Mouse (Mus musculus) left cerebral cortex, postnatal 10 days (tissue): ENCODE measurements around the gene Lamc2. TPM values are rescaled to one million over a fixed set of nuclear protein-coding genes. Genes with fewer than 3 reads are reported as not detected.

ENCODE experiments used
- DNase-seq, 2 experiments: peaks; one replicate each; pipeline ENCODE4 v3.0.0; 2021 to 2022; ENCODE audit warnings: low spot score in 2 of 2, mixed read lengths in 1 of 2; ENCODE audit errors: extremely low spot score in 1 of 2
- intact Hi-C: fragments of 180-260 bp; cut with DNase I; formaldehyde crosslinking; loops from one replicate; pipeline ENCODE4 v1.15.1; 2025
- total RNA-seq, 2 experiments: library from RNA; stranded (reverse); gene quantifications; 2 replicates each; pipeline ENCODE4 v1.2.3; 2021

The Lamc2 gene
- total RNA-seq, result 1 to 10 TPM; 4.5 to 5.4 TPM

DNA sequence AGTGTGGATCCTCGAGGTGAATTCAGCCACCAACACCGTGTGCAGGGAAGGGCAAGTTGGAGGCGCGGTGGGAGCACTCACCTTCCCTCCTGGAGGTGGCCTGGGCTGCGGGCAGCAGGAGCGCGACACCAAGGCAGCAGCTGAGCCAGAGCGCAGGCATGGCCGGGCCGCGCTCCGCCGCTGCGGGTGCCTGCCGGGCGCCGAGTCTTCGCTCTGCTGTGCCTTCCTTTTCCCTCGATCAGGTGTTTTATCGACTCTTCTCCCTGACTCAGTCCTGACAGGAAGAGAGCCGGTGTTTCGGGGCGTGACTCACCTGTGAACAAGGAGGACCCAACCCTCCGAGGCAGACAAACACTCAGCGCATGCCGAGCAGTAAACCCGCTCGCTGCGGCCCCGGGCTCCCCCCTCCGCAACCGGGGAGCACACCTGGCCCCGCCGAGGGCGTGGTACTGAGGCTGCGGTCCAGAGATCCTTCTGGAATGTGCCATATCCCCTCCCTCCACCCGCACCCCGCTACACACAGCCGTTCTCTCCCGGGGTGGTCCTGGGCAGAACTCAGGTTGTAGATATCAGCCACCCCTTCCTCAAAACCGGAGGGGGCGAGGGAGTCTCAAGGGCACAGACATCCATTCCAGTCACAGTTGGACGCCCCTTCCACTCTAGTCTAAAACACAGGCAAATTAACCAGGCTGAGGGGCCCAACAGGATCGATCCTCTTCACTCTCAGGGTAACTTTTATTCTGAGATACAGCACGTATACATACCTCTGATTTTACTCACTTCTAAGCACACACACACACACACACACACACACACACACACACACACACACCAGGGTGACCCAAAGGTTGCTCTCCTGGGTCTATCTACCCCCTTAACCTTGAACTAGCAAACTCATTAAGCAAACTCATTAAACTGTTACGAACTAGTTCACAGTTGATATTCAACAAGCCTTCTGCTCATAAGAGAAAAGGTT, at the start of gene Lamc2:
TSS of gene Lamc2 (minus strand) at position 620 of the 976 bp plus-strand sequence.
- intact Hi-C loops, result no loop called here
- DNase-seq, result peak in 1 of 2 experiments; percentile 36

DNA sequence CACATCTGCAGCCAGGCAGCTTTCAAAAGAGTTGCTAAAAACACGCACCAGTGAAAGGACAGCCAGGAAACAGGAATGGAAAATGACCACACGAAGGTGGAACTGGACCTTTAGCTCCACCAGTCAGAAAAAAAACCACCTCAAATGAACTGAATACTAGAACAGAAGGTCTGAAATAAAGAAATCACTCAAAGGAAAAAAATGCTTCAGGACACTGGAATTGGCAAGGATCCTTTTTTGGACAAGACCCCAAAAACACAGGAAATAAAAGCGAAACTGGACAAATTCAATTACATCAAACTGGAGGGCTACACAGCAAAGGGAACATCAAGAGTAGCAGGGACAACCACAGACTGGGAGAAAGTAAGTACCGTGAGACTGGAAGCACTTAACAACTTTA, 49.3 kb upstream of the Lamc2 start:
- intact Hi-C loops, result no loop called here
- no peak for DNase-seq

DNA sequence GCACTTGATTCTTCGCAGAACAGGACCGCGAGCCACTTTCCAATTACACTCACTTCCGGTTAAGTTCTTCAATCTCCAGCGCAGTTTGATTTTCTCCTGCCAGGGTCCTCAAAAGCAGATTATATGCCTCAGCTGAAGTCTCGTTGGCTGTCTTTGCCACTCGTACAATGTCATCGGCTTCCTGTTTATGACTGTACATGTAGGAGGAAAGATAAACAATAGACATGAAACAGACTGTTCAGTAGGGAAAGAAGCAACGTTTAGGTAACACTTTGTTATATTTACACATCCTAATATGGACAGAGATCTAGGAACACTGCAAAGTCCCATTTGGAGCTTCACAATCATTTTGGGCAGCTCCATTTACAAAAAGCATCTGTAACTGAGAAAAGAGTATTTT, 45.4 kb upstream of the Lamc2 start:
- DNase-seq, result no peak
- intact Hi-C loops, result no loop called here

DNA sequence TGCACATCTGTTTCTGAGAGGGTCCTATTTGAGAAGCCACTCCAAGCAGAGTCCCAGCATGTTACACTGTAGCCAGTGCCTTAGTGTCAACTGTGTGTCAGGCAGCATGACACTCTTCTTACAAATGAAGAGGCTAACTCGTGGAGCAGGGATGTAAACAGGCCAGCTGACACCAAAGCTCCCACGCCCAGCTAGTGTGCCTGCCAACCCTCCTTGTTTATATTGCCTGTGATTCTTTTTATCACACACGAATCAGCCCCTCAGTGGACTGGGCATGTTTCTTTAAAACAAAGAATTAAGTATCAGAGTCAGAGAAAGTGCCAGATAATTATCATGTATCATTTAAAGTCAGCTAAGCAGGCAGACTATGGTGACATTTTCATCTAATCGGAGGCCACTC, 41.7 kb upstream of the Lamc2 start:
- DNase-seq, result no peak
- intact Hi-C loops, result loop anchor here (10.0 kb wide), 1 partner anchor 123 kb away; no protein-coding TSS in a partner anchor

DNA sequence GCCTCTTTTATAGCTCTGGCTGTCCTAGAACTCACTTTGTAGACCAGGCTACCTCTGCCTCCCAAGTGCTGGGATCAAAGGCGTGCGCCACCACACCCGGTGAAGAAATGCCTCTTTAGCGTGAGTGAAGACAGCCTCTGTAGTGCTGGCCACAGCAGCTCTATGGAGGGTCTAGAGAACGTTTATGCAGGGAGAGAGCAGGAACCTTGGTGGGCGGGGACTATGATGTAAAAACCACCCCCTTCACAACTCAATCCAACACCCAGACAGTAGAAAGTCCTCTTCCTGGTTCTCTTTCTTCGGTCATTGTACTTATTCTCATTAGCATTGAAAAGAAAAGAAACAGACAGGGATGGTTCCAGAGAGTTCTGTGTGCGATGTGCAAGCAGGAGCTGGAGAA, 40.8 kb upstream of the Lamc2 start:
- no peak for DNase-seq
- intact Hi-C loops, result loop anchor here (10.0 kb wide), 1 partner anchor 122 kb away; no protein-coding TSS in a partner anchor

DNA sequence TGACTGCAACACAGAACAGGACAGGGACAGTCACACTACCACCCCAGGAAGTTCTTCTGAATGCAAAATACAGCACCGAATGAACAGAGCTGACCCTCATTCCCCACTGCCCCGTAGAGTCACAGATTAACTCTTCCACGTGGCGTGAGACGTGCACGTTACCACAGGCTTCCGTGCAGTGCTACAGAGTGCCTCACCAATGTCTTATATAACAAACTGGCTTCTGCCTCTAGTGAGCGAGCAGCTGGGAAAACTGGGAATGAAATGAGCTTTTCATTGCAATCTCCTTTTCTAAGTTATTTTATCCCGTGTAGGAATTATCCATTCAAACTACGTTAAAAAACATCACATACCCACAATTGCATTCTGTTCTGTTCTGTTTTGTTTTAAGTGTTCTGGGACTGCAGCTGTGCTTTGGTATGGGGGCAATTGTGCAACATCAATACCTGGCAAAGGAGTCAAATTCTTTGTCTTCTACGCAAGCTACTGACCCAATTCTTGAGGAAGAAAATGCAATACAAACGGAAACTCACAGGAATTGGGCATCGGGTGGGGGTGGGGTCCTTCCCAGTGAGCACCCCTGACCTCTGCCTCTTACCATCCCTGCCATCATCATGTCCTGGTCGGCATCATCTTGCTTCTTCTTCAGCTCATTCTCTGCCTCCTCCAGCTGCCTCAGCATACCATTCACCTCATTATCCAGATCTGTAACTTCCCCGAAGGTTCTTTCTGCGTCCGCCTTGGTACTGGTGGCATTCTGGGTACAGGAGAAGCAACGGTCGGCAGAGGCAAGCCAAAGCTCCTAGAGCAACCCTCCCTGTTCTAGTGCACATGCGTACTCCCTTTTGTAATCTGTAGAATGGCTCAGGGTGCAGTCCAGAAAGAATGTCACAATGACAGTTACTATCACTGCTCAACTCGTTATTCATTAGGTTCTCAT, 39.8 kb upstream of the Lamc2 start:
- intact Hi-C loops, result loop anchor here (10.0 kb wide), 1 partner anchor 121 kb away; no protein-coding TSS in a partner anchor
- peak in 1 of 2 experiments; percentile 20 for DNase-seq

DNA sequence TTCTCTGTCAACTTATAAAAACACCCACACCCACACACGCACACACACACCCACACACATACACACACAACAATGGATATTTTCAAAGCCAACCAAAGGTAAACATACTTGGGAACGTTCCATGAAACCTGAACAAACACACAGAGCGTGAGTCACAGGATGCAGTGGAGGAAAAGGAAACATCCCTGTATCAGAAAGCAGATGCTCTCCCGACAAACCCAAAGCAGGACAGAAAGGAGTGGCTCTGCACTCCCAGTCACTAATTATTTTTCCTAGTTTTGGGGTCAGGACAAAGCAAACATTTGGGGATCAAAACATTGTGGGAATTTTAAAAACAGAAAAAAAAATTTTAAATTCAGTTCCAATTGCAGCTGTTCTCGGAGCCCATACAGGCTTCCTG, 38.1 kb upstream of the Lamc2 start:
- DNase-seq, result peak in 1 of 2 experiments; percentile 40
- intact Hi-C loops, result loop anchor here (10.0 kb wide), 1 partner anchor 120 kb away; no protein-coding TSS in a partner anchor

DNA sequence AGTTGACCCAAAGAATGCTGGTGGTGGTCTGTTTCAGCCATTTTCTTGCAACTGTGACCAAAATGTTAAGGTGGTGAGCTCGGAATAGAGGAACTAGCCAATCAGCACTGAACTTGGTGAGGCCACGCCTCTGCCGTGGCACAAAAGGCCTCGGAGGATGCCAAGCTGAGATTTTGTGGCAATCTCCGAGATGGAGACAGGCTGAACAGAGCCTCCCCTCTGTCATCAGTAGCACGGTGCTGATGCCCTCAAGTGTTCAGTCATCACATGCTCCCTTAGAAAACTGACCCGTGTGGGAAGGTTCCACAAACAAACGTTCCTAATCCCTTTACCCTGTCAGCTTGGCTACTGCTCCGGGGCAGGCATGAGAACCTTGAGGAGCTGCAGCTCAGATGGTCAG, 33.1 kb upstream of the Lamc2 start:
- intact Hi-C loops, result no loop called here
- no peak for DNase-seq

DNA sequence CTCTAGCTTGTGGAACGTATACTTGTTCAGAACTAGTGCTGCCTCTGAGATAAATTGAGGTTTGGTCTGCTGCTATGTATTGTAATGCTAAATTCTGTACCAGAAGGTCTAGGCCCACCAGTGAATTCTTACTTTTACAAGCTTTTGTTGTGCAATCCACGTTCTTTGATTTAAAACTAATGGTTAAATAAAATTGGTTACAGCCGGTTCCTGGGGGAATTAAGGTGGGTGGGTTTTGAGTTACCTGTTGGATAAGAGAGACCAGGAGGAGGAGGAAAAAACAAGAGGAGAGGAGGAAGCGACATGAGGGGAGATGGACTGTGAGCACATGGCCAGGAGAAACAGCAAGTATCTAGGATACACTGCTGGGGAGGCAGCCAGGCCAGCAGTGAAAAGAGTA, 30.3 kb upstream of the Lamc2 start:
- intact Hi-C loops, result no loop called here
- no peak for DNase-seq

DNA sequence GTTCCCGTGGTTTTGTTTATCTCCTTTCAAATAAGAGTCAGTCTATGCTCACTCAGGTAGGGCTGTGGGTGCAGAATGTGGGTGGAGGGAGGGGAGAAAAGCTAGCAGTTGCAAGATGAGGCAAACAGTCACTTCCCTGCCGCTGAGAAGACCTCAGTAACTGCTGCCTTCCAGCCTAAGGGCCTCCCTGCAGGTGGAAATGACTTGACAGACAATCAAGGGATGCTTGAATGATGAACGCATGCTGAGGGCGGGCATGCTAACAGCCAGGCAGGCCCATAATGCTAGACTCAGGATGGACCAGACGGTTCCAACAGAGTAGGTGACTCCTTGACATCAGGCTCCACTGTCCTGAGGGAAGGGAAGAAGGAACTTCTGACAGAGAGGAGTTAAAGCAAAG, 29.4 kb upstream of the Lamc2 start:
- intact Hi-C loops, result no loop called here
- no peak for DNase-seq

DNA sequence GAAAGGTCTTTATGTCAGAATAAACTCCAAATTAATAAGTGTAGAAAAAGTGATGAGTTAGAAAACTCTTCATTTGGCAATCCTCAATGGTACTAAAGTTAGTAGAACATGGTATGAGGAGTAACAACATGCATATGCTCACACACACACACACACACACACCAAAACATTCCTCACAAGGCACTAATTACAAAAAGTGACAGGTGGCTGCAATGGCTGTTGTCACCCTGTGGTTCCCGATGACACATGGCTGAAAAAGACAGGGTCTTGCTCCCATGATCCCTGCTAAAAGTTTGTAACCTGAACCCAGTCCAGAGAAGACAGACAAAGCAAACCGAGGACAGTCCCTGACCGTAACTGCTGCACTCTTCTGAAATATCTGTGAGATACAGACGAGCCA, 24.7 kb upstream of the Lamc2 start:
- intact Hi-C loops, result no loop called here
- no peak for DNase-seq

DNA sequence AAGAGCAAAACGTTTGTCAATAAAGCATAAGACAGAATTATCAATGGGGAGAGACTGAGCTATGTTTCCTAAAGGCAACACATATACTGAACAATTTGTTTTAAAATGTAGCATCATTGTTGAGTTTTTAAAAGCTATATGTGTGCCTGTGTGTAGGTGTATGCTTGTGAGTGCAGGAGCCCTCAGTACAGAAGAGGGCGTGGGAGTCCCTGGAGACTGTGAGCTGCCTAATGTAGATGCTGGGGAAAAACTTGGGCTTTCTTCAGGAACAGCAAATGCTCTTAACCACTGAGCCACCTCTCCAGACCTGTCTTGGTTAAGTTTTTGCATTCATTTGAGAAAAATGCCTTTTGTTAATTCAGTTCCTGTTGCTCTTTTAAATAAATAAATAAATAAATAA, 24.0 kb upstream of the Lamc2 start:
- intact Hi-C loops, result no loop called here
- no peak for DNase-seq

DNA sequence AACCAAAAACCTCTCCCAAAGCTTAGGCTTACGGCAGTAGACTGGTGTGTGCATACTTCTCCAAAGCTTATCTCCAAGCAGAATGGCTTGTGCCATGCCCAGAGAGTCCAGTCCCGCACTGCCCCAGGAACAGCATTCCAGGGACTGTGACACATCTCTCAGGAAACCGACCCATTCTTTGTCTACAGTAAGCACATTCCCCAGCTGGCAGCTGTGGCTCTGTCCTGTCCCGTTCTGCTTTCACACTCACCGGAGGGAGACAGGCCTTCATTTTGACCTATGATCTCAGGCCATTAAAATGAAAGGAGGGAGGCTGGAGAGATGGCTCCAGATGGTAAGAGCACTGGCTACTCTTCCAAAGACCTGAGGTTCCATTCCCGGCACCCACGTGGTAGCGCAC, 15.9 kb upstream of the Lamc2 start:
- intact Hi-C loops, result no loop called here
- DNase-seq, result no peak

DNA sequence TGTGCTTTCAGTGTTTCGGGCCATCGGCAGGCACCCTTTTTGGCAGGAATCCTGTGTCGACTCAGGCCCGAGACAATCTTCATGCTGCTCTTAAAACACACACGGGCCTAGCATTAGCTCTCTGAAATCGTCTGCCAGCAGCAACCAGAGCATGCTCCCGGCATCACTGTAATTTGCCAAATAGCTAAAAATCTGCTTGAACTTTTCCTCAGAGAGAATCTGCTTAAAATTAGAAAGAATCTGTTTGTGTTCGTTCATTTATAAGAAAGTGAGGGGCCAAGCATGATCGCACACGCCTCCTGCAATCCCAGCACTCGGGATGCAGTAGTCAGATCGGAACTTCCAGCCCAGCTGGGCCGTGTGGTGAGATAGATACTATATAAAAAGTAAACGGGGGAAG, 15.2 kb upstream of the Lamc2 start:
- intact Hi-C loops, result no loop called here
- DNase-seq, result no peak

DNA sequence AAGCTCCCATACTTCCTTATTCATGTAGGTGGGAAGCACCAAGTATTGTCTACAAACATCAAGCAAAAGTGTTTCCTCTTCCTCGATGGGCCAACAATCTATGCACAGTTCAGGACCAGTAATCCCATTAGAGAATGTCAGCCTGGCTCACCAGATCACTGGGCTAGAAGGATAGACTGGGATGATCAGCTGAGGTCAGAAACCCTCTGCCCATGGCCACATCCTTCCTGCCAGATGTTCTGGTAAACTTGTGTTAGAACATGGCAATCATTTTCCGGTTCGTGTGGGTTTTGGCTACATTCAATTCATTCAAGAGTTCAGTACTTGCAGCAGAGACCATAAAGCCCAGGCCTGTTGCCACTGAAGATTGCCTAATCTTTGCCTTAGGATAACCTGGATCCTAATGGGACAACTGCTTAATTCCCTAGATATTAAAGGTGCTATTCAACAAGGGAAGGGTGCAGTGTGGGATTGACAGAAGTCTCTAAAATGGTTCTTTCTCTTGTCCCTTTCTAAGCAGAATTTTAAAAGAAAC, 11.1 kb upstream of the Lamc2 start:
- intact Hi-C loops, result no loop called here
- DNase-seq, result no peak

DNA sequence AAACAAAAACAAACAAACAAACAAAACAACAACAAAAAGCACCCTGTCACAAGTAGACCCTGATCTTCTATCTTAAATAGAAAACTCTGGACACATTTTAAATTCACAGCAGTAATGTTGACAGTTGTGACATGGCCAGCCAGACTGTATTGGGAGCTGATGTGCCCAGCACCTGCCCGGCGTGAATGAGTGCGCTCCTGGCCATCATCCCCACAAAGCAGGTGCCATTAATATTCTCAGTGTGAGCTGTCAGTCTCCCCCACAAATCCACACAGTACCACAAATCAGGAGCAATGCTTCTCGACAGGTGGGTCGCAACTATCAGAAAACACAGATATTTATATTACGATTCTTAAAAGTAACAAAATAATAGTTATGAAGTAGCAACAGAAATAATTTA, 6.7 kb upstream of the Lamc2 start:
- no peak for DNase-seq
- intact Hi-C loops, result no loop called here

DNA sequence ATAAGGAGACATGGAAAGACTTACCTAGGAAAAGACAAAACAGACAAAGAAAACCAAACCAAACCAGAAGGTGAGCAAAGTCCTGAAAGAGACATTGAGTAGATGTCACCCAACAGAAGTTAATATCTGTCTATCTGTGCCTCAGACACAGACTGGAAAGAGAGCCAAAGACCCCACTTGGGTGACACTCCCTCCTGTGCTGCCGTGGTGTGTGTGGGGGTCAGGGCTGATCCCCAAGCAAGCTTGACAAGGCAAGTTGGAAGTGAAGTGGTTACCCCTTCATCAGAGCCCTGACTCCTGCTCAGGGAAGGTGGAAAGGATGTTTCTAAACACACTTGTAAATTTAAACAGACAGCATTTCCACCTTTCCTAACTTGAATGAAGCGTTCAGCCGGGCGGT, 6.1 kb upstream of the Lamc2 start:
- intact Hi-C loops, result no loop called here
- DNase-seq, result no peak

DNA sequence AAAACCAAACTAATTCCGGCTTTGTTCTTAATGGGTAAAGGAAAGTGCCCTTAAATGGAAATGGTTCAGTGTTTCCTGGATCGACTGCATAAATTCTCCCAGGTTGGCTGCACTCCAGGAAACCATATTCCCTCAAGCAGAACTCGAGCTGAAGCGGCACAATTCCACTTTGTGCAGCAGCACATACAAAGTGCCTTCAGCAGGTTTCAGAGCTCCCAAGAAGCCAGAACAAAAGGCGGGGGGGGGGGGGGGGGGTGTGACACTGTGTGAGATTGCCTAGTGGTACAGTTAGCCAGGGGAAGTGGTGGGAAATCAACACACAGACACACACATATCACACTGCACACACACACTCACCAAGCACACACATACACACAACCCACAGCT, 5.7 kb upstream of the Lamc2 start:
- DNase-seq, result peak; percentile 73 to 78
- intact Hi-C loops, result no loop called here

DNA sequence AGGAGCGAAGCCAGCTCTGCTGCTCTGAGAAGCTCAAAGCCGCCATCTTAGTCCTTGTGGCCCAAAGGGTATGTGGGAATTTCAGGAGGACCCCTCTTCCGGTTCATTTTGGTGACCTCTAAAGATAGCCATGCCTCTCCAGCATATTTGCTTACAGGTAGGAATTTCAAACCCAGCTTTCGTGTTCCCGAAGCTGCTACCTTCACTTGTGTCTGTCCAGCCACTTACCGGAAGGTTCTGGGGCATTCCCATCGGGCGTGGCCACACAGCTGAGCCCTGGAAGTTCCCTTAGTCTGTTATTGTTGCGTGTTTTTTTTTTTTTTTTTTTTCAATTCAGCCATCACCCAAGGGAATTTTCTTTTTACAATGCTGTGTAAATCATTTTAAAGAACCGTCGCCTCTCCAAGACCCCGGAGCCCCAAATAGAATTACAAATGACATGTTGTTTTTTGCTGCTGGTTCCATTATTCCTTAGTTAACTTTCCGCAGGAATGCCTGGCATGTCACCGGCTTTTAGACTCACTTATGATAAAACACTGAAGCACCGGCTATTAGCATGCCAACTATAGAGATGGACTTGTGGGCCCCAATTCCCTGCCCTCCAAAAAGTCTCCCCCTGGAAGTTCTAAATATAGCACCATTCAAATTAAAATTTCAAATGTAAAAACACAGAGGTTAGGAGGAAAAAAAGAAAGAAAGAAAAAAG, 5.1 kb upstream of the Lamc2 start:
- intact Hi-C loops, result no loop called here
- DNase-seq, result no peak
